Mouse (Mus musculus): Measurements from ENCODE around the gene Foxo3.
A peak's percentile ranks its signal among the peaks of the same experiment; 100 is the strongest.

The Foxo3 gene

DNA sequence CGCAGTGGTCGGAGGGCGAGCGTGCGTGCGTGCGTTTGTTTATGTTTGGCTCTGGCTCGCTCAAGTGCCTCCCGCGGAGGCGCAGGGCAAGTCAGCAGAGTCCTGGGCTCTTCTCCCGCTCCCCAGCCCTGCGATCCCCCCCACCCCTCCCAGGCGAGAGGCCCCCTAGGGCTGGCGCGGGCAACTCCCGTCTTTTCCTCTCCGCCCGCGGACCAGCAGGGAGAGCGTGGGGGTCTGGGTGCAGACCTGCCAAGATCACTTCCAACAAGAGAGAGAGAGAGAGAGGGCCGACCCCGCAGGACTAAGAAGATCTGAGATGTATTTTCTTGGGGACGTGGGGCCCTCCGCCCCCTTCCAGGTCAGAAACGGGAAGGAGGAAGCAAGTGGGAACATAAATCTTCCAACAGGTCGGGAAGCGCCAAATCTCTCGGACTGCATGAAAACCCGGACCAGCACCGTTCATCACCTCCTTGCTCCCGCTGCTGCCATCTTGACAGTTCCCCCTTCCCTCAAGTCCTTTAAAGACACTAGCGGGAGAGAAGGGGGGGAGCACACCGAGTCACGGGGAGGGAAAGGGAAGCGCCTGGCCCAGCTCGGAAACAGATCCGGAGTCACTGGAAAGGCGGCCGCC, 569 bp downstream of the Foxo3 start:
- no peak for DNase-seq (ENCODE audit: extremely low read depth, low read depth)

DNA sequence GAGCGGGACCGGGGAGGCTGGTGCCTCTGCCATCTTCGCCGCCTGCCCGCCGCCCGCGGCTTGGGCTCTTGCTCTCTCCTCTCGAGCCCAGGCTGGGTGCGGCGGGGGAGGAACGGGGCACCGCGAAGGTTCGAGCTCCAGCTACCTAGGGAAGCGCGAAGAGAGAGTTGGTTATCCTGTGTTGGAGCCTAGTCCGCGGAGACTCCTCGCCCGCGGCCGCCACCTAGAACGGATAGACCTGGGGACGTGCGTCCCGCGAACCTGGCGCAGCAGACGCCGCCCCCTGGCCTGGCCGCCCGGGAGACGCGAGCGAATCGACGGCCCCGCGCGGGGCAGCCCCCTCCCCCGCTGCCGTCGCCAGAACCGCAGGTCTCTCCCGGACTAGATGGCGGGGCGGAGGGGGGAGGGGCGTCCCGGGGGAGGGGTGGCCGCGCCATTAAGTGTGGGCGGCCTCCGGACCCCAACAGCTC, 1.1 kb downstream of the Foxo3 start:
- no peak for DNase-seq (ENCODE audit: extremely low read depth, low read depth)

DNA sequence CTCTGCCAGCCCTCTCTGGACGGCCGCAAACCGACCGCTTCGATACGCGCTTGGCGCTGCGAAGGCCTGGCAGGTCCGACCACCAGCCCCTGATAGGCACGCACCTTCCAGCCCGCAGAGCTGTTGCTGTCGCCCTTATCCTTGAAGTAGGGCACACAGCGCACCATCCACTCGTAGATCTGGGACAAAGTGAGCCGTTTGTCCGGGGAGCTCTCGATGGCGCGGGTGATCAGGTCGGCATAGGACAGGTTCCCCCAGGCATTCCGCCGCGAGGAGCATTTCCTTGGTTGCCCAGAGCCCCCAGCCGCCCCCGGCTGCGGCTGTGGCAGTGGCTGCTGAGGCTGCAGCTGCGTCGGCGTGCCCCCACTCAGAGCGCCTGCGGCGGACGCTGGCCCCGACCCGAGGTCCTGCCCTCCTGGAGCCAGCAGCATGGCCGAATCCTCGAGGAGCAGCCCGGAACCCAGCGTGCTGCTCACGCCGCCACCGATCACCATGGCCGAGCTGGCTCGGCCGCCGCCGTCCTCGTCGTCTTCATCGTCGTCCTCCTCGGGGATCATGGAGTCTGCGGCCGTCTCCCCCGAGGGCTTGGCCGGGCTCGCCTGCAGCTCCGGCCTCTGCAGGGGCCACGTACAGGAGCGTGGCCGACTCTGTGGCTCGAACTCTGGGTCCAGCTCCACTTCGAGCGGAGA, 1.7 kb downstream of the Foxo3 start:
- DNase-seq (ENCODE audit: extremely low read depth, low read depth): no peak

GRCm38 (mm10) chr10:42273760-42274691, 2.5 kb downstream of the Foxo3 start:
- peak; percentile 66 for DNase-seq (ENCODE audit: extremely low read depth, low read depth)

GRCm38 (mm10) chr10:42273403-42273759, 3.2 kb downstream of the Foxo3 start:
- DNase-seq (ENCODE audit: extremely low read depth, low read depth): no peak

DNA sequence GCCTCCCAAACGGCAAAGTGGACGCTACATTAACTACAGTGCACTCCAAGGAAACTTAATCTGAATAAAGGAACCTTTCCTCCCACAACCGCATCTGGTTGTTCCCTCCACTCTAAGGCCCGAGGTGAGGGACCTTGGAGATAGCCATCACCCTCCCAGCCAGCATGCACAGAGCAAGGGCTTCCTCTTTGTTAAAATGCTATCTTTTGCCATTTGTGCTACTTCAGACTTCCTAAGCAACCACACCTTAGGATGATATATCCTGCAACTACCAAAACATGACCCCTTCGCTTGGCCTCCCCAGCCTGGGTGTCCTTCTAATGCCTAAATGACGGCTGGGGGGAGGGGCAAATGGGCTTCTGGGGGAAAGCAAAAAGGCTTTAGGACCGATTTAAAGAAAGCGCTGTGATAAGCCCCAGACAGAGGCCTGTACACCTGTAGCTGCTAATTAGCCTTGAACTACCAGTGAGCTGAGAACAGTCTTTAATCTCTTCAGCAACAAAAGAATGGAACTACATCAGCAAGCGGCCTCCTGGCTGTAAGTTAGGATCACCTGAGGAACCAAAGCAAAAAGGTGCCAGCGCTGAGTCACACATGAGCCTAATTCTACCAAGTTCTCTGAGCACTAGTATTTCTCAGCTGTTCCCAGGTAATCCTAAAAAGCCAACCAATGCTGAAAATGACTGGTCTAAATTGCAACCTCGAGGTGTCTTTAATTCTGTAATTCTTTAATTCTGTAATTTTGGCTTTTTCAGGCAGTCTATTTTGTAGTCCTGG, 4.9 kb downstream of the Foxo3 start:
- no peak for DNase-seq (ENCODE audit: extremely low read depth, low read depth)

DNA sequence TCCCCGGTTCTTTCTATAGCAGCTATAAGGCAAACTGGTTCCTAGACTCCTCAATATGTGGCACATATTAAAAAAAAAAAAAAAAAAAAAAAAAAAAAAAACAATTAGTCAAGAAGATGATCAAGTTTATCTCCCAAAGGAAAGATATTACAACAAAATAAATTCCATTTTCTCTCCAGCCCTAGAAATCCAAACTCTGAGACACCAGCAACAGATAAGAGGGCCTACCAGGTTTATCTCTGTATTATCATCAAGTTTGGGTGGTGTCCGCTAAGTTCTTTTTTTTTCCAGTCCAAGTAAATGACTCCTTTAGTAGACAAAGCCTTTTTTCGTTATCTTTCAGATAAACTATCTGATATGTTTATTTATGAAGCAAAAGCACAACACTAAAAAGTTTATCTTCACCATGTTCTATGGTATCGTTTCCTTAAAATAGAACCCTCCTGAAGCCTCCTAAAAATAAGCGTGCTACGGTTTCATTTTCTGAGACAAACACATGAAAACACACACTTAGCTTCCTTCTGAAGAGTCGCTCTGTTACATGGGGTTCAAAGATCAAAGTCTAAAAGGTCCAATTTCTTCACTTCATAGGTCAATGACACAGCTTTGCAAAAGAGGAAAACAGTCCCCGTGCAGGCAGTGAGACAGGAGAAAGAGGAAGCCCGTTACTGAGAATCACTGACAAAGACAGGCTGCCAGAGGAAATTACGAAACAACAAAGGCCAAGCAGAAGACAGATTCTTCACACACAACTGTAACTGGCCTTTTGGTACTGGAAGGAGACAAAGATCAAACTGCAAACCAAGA, 6.1 kb downstream of the Foxo3 start:
- DNase-seq (ENCODE audit: extremely low read depth, low read depth): peak; percentile 66

- DNase-seq (ENCODE audit: extremely low read depth, low read depth): no peak
Measured at GRCm38 (mm10) chr10:42269281-42270025, 7.1 kb downstream of the Foxo3 start.

DNA sequence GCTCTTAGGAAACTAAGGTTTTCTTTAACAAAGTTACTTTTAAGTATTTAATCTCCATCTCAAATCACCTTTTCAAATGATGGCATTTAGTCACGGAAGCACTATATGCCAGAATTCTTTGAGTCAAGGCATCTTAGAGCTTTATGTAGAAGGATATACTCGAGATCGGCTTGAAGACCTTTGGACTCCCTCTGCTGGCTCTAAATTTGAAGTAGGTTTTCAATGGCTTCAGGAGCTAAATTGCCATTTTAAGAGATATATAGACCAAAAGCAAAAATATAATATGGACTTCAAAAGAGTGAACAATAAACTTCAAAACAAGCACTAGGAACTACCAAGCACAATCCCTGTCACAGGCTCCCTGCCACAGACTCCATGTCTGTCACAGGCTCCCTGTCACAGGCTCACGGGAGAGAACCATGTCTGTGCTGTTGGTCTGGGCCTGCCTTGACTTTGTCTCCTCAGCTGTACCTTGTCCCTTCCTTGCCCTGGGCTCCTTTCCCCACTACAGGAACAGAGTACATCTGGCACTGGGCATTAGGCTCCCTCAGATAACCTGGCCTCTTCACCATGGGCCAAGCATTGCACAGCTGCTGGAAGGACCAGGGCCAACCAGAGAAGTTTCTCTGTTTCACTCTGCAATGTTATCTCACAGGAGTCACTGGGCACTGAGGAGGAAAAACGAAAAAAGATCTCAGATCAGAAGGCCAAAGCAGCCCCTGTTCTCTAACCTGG, 8.6 kb downstream of the Foxo3 start:
- no peak for DNase-seq (ENCODE audit: extremely low read depth, low read depth)

DNA sequence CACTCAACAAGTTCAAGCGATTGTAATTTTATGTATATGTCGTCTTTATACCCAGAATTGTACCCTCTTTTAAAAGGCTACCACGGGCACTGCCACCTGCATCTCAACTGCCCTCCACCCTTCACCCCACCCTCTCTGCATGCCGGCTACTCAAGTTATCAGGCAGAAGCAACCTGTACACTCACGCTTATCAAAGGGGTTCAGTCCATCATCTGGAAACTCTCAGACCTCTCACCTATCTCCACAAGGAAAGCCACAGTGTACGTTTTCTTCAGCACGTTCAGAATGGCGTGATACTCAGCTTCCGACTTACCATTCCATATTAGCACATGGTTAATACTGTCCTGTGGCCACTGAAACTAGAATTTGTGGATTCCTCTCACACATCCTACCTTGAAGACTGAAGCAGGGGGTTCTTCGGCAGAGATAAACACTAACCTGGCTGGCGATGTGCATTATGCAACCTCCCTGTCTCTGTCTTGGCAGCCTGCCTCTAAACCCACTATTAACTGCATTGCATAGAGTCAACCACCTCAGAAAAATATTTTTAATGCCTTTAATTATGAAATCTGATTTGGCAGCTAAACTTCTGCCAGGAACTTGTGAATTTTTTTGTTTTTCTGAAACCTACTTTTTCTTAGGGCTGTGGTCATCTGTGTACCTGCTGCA, 11.4 kb downstream of the Foxo3 start:
- DNase-seq (ENCODE audit: extremely low read depth, low read depth): no peak

DNA sequence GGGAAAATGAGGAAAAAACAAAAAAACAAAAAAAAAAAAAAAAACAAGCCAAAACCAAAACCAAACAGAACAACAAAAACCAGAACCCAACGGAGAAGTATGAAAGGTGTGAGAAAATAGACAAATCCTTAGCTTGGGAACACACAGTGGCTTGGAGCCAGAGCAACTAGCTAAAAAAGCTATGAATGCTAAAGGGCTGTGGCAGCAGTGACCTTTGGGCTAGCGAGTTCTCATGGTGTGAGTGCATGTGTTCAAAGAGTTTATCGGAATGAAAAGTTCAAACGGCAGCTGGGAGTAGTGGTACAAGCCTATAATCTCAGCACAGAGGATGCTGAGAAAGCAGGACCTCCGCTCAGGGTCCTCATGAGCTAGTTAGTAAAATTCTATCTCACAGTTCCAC, 12.4 kb downstream of the Foxo3 start:
- DNase-seq (ENCODE audit: extremely low read depth, low read depth): no peak

DNA sequence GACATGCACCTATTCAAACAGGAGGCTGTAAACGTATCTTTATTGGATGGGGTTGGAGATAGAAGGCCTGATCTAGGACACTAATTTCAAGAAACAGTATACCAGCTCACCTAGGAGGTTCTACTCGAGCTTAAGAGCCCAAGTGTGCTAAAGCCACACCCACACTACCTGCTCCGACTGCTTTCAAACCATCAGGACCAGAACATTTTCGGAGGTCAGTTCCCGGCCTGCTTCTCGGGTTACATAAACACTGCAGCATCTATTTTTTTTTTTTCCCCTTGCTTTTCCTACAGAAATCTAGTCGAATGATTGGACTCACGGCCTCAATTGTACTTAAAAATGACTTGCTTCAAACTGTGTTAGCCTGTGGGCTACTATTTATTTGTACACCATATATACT, 12.9 kb downstream of the Foxo3 start:
- DNase-seq (ENCODE audit: extremely low read depth, low read depth): no peak

DNA sequence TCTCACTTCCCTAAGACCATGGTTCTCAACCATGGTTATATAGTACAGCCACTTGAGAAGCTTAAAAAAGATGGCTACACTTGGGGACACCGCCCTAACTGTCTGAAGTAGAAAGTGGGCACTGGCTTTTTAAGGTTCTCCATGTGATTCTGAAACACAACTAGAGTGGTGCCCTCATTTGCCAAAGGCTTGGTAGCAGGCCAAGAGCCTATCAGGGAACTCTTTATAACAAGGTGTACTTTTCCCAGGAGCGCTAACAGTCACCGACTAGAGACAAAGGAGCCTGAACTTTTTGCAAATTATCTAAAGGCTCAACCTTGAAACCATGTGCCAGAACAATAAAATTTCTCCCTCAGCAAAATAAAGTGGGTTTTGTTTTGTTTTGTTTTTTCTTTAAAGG, 14.5 kb downstream of the Foxo3 start:
- DNase-seq (ENCODE audit: extremely low read depth, low read depth): no peak

DNA sequence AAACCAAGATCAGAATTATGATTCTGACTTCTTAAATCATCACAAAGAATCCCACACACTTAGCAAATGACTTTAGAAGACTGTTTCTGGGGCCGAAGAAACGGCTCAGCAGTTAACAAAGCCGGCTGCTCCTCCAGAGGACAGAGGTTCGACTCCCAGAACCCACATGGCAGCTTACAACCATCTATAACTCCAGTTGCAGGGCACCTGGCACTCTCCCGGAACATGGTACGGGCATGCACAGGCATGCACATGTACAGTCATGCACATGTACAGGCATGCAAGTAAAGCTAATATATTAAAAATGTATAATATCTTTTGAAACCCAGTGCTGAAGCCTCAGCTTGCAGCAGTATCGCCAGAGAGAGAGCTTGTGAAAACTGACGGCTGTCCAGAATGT, 15.5 kb downstream of the Foxo3 start:
- DNase-seq (ENCODE audit: extremely low read depth, low read depth): no peak

DNA sequence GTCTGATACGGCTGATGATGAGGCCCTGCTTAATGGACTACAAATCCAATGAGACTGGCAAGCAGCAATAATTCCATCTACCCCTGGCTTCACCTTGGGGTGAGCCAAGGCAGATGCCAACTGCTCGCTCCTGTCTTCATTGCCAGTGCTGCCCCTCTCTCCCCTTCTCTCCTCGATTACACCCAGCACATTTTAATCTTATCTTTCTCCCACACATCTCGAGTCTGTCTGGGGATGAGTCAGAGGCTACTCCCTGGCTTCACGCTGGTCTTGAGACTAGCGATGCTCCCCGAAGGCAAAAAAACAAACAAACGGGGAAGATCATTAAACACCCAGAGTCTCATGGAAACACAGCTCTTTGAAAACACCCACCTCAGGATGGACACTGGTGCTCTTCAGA, 16.0 kb downstream of the Foxo3 start:
- DNase-seq (ENCODE audit: extremely low read depth, low read depth): no peak

DNA sequence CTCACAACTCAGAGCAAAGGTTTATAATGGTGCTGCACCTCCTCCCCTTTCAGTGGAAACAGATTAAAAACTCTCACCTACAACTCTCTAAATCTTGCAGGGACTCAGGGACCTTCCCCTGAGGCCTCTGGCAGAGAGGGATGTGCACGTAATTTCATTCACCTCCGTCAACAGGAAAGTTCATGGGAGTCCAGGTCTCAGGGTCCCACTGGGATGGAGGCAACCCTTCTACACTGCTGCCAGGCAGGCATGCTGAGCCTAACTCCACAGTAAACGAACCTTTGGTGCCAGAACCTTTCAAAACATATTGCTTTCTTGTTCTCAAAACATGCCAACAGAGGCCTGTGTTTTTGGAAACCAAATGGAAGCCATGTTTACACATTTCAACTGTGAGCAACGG, 17.0 kb downstream of the Foxo3 start:
- no peak for DNase-seq (ENCODE audit: extremely low read depth, low read depth)

- no peak for DNase-seq (ENCODE audit: extremely low read depth, low read depth)
Measured at GRCm38 (mm10) chr10:42257985-42258384, 18.6 kb downstream of the Foxo3 start.

- DNase-seq (ENCODE audit: extremely low read depth, low read depth): no peak
Measured at GRCm38 (mm10) chr10:42254788-42255187, 21.8 kb downstream of the Foxo3 start.
